Mouse (Mus musculus) MEL (cell line): ENCODE data around the gene Tlk2. TPM values are rescaled to one million over a fixed set of nuclear protein-coding genes. Genes with fewer than 3 reads are reported as not detected.

Source experiments
- DNase-seq: peaks from one replicate; pipeline ENCODE4 v3.0.0; 2011; ENCODE audit warnings: low read depth, low spot score
- H3K27ac ChIP-seq: 2 replicates; pipeline ENCODE4 v1.5.1; 2012; ENCODE audit warnings: low read depth, mild to moderate bottlenecking, control low read depth, low read length, moderate library complexity; ENCODE audit not compliant: control insufficient read depth
- H3K27me3 ChIP-seq, 2 experiments: fragments of 150-350 bp in 1 of 2; sonication (generic) in 1 of 2; 2 replicates each; pipeline ENCODE4 v1.6.1; 2012; ENCODE audit warnings: low read length in 2 of 2, mild to moderate bottlenecking in 2 of 2, improper control_type of control experiment in 1 of 2, moderate library complexity in 1 of 2; ENCODE audit not compliant: insufficient read depth in 2 of 2, control insufficient read depth in 1 of 2
- H3K36me3 ChIP-seq, 2 experiments: 2 replicates each; pipeline ENCODE4 v1.6.1; 2012 to 2014; ENCODE audit warnings: low read length in 2 of 2, improper control_type of control experiment in 1 of 2, inconsistent platforms in 1 of 2, mild to moderate bottlenecking in 1 of 2; ENCODE audit not compliant: insufficient read depth in 2 of 2, control insufficient read depth in 1 of 2
- H3K4me1 ChIP-seq, 2 experiments: fragments of 150-350 bp in 1 of 2; sonication (generic) in 1 of 2; 2 replicates each; pipeline ENCODE4 v1.6.1; 2012; ENCODE audit warnings: low read length in 2 of 2, improper control_type of control experiment in 1 of 2, mild to moderate bottlenecking in 1 of 2; ENCODE audit not compliant: insufficient read depth in 2 of 2, control insufficient read depth in 1 of 2
- H3K4me3 ChIP-seq, 2 experiments: fragments of 150-350 bp in 1 of 2; sonication (generic) in 1 of 2; 2 replicates each; pipeline ENCODE4 v1.5.1; 2012; ENCODE audit warnings: low read depth in 2 of 2, low read length in 2 of 2, mild to moderate bottlenecking in 2 of 2, moderate library complexity in 2 of 2, control low read depth in 1 of 2, improper control_type of control experiment in 1 of 2; ENCODE audit not compliant: control insufficient read depth in 1 of 2, insufficient read depth in 1 of 2
- H3K79me2 ChIP-seq: 2 replicates; pipeline ENCODE4 v1.6.1; 2012; ENCODE audit warnings: mild to moderate bottlenecking, low read length, moderate library complexity; ENCODE audit not compliant: control insufficient read depth, poor library complexity, insufficient read depth
- H3K9ac ChIP-seq: 2 replicates; pipeline ENCODE4 v1.6.1; 2012; ENCODE audit warnings: low read depth, mild to moderate bottlenecking, control low read depth, low read length, moderate library complexity; ENCODE audit not compliant: control insufficient read depth, poor library complexity, severe bottlenecking
- H3K9me3 ChIP-seq: fragments of 150-350 bp; sonication (generic); replicated peaks from 2 replicates; pipeline ENCODE4 v1.6.1; 2012; ENCODE audit warnings: mild to moderate bottlenecking, low read length, improper control_type of control experiment, moderate library complexity; ENCODE audit not compliant: insufficient read depth
- BHLHE40 ChIP-seq: IDR thresholded peaks from 2 replicates; pipeline ENCODE4 v1.6.1; 2012; ENCODE audit warnings: low read depth, mild to moderate bottlenecking, inconsistent platforms, low read length, improper control_type of control experiment, borderline replicate concordance
- CTCF ChIP-seq, 3 experiments: IDR thresholded peaks in 2 of 3; conservative IDR thresholded peaks in 1 of 3; 2 replicates each; pipeline ENCODE4 v1.5.1; 2011 to 2012; ENCODE audit warnings: low read length in 3 of 3, low read depth in 2 of 3, mild to moderate bottlenecking in 2 of 3, improper control_type of control experiment in 1 of 3, inconsistent platforms in 1 of 3, mixed read lengths in 1 of 3, moderate library complexity in 1 of 3; ENCODE audit not compliant: control insufficient read depth in 1 of 3, insufficient read depth in 1 of 3, poor library complexity in 1 of 3, severe bottlenecking in 1 of 3
- E2F4 ChIP-seq: IDR thresholded peaks from 2 replicates; pipeline ENCODE4 v1.6.1; 2011; ENCODE audit warnings: low read depth, low read length, improper control_type of control experiment, borderline replicate concordance
- EP300 ChIP-seq, 2 experiments: IDR thresholded peaks; 2 replicates each; pipeline ENCODE4 v1.6.1; 2011; ENCODE audit warnings: improper control_type of control experiment in 2 of 2, low read length in 2 of 2, low read depth in 1 of 2, mild to moderate bottlenecking in 1 of 2
- GABPA ChIP-seq: IDR thresholded peaks from 2 replicates; pipeline ENCODE4 v1.6.1; 2012; ENCODE audit warnings: low read depth, mild to moderate bottlenecking, inconsistent platforms, low read length, improper control_type of control experiment, moderate library complexity
- JUND ChIP-seq: IDR thresholded peaks from 2 replicates; pipeline ENCODE4 v1.6.1; 2011; ENCODE audit warnings: low read depth, mild to moderate bottlenecking, improper control_type of control experiment, low read length
- KAT2A ChIP-seq: conservative IDR thresholded peaks from 2 replicates; pipeline ENCODE4 v1.6.1; 2012; ENCODE audit warnings: low read depth, low read length, improper control_type of control experiment, inconsistent platforms
- MAFK ChIP-seq: IDR thresholded peaks from 2 replicates; pipeline ENCODE4 v1.6.1; 2011; ENCODE audit warnings: low read depth, mild to moderate bottlenecking, low read length, improper control_type of control experiment, borderline replicate concordance
- MAX ChIP-seq: IDR thresholded peaks from 2 replicates; pipeline ENCODE4 v1.6.1; 2011; ENCODE audit warnings: low read length, improper control_type of control experiment
- MAZ ChIP-seq: IDR thresholded peaks from 2 replicates; pipeline ENCODE4 v1.6.1; 2012; ENCODE audit warnings: low read depth, mild to moderate bottlenecking, inconsistent platforms, low read length, improper control_type of control experiment
- NRF1 ChIP-seq: IDR thresholded peaks from 2 replicates; pipeline ENCODE4 v1.6.1; 2014; ENCODE audit warnings: low read depth, mild to moderate bottlenecking, inconsistent platforms, low read length, improper control_type of control experiment, moderate library complexity; ENCODE audit not compliant: poor library complexity, insufficient read depth, severe bottlenecking
- RAD21 ChIP-seq: IDR thresholded peaks from 2 replicates; pipeline ENCODE4 v1.6.1; 2011; ENCODE audit warnings: mild to moderate bottlenecking, low read depth, low read length, improper control_type of control experiment
- RCOR1 ChIP-seq: IDR thresholded peaks from 2 replicates; pipeline ENCODE4 v1.6.1; 2012; ENCODE audit warnings: low read depth, mild to moderate bottlenecking, inconsistent platforms, low read length, improper control_type of control experiment
- SIN3A ChIP-seq: IDR thresholded peaks from 2 replicates; pipeline ENCODE4 v1.6.1; 2012; ENCODE audit warnings: low read length, improper control_type of control experiment, inconsistent platforms
- SMC3 ChIP-seq: IDR thresholded peaks from 2 replicates; pipeline ENCODE4 v1.6.1; 2011; ENCODE audit warnings: low read depth, low read length, improper control_type of control experiment
- TBP ChIP-seq: IDR thresholded peaks from 2 replicates; pipeline ENCODE4 v1.8.0; 2011; ENCODE audit warnings: low read depth, low read length, improper control_type of control experiment
- USF1 ChIP-seq: IDR thresholded peaks from 2 replicates; pipeline ENCODE4 v1.6.1; 2014; ENCODE audit warnings: low read depth, mild to moderate bottlenecking, inconsistent platforms, low read length, improper control_type of control experiment, moderate library complexity
- USF2 ChIP-seq, 2 experiments: IDR thresholded peaks; 2 replicates each; pipeline ENCODE4 v1.6.1; 2011 to 2012; ENCODE audit warnings: improper control_type of control experiment in 2 of 2, low read length in 2 of 2, borderline replicate concordance in 1 of 2, inconsistent platforms in 1 of 2, low read depth in 1 of 2, mild to moderate bottlenecking in 1 of 2; ENCODE audit not compliant: insufficient read depth in 1 of 2
- polyA plus RNA-seq, 2 experiments: library from polyadenylated mRNA; stranded (reverse) in 1 of 2; unstranded in 1 of 2; fragments of >175 nt in 1 of 2; fragments of >200 nt in 1 of 2; gene quantifications; 2 replicates each; pipeline versions ENCODE4 v1.2.1 to v1.2.4; 2012; ENCODE audit warnings: low replicate concordance in 2 of 2, low read depth in 1 of 2; ENCODE audit not compliant: insufficient read length in 2 of 2, insufficient read depth in 1 of 2, missing spikeins in 1 of 2
- total RNA-seq: library from RNA; depleted of rRNA; stranded (reverse); fragments of 300-350 nt; gene quantifications from 2 replicates; pipeline ENCODE4 v1.2.3, GENCODE M21; 2012

Gene Tlk2
- total and polyA plus RNA-seq, 3 experiments = 46.5 to 60.9 TPM; not detected in 1

GRCm38 (mm10) chr11:105246369-105246768, 67.8 kb downstream of the Tlk2 start:
- no peak for TF ChIP-seq SMC3
- no peak for TF ChIP-seq RAD21
- no peak for TF ChIP-seq SIN3A
- TF ChIP-seq GABPA = no peak
- TF ChIP-seq BHLHE40 = no peak
- Histone ChIP-seq H3K27me3 (no peaks in the 10 kb centered on the region), H3K4me3 (no peak overlapping the region), H3K27ac (no peak overlapping the region), H3K4me1 (no peaks in the 10 kb centered on the region), H3K9ac (no peak overlapping the region), H3K79me2 (no peaks in the 10 kb centered on the region), H3K36me3 (peaks cover 0 to 69% of the 10 kb centered on the region in 2 experiments; a peak in 2 of 4 replicates), H3K9me3 (no peaks in the 10 kb centered on the region)
- no peak for DNase-seq

- Histone ChIP-seq H3K27me3 (no peaks in the 10 kb centered on the region), H3K9ac (no peak overlapping the region), H3K4me3 (no peak overlapping the region), H3K79me2 (no peaks in the 10 kb centered on the region), H3K27ac (no peak overlapping the region), H3K4me1 (no peaks in the 10 kb centered on the region), H3K9me3 (no peaks in the 10 kb centered on the region), H3K36me3 (peaks cover 0 to 68% of the 10 kb centered on the region in 2 experiments; a peak in 2 of 4 replicates)
- TF ChIP-seq CTCF (IDR thresholded peaks at IDR 0.05 in 2 of 3, conservative IDR thresholded peaks at IDR 0.05 in 1 of 3; ENCODE audit: control insufficient read depth in 1 of 3, insufficient read depth in 1 of 3, low read depth in 2 of 3, low read length in 3 of 3, poor library complexity in 1 of 3, severe bottlenecking in 1 of 3) (no peak), RAD21 (no peak), NRF1 (no peak), USF2 (IDR thresholded peaks at IDR 0.05; ENCODE audit: borderline replicate concordance in 1 of 2, insufficient read depth in 1 of 2, low read depth in 1 of 2, low read length in 2 of 2) (no peak), EP300 (IDR thresholded peaks at IDR 0.05; ENCODE audit: low read depth in 1 of 2, low read length in 2 of 2) (no peak), KAT2A (no peak), E2F4 (no peak), TBP (no peak), JUND (no peak)
- no peak for DNase-seq
Measured at GRCm38 (mm10) chr11:105246785-105247184, 68.2 kb downstream of the Tlk2 start.

- Histone ChIP-seq H3K4me1 (no peaks in the 10 kb centered on the region), H3K4me3 (no peak overlapping the region), H3K27me3 (no peaks in the 10 kb centered on the region), H3K9me3 (no peaks in the 10 kb centered on the region), H3K36me3 (peaks cover 0 to 64% of the 10 kb centered on the region in 2 experiments; a peak in 2 of 4 replicates), H3K79me2 (no peaks in the 10 kb centered on the region), H3K27ac (no peak overlapping the region), H3K9ac (no peak overlapping the region)
- DNase-seq = no peak
- TF ChIP-seq MAX (no peak), BHLHE40 (no peak), RCOR1 (no peak), USF1 (no peak), MAZ (no peak), MAFK (no peak), JUND (no peak)
Measured at GRCm38 (mm10) chr11:105247321-105247720, 68.7 kb downstream of the Tlk2 start.
